Mouse (Mus musculus) lung, adult 2 months (tissue): Measurements from ENCODE around the gene Mthfd1l.

ENCODE experiments used
- CTCF ChIP-seq: fragments of 200-500 bp; IDR thresholded peaks from 2 replicates; pipeline ENCODE4 v1.5.1; 2011; ENCODE audit warnings: mild to moderate bottlenecking, low read length, control low read depth; ENCODE audit not compliant: insufficient read depth
- POLR2A ChIP-seq: fragments of 200-500 bp; IDR thresholded peaks from 2 replicates; pipeline ENCODE4 v1.6.1; 2011; ENCODE audit warnings: low read depth, mild to moderate bottlenecking, control low read depth, low read length, borderline replicate concordance; ENCODE audit errors: extremely low read depth

GRCm38 (mm10) chr10:3972237-3972636 lies 681 bp upstream of the Mthfd1l start:
- TF ChIP-seq CTCF (no peak), POLR2A (no peak)
